Mouse (Mus musculus) limb, embryonic 10.5 days (tissue): ENCODE results near the gene Frmd4b. TPM values are rescaled to one million over a fixed set of nuclear protein-coding genes. Genes with fewer than 3 reads are reported as not detected.

Experiments used
- DNase-seq: peaks from one replicate; pipeline ENCODE4 v3.0.0-alpha.2; 2017; ENCODE audit warnings: low spot score
- H3K27ac ChIP-seq: fragments of 300-500 bp; sonication (generic); 2 replicates; pipeline ENCODE4 v1.5.1; 2016; ENCODE audit warnings: mild to moderate bottlenecking
- H3K27me3 ChIP-seq: fragments of 300-500 bp; sonication (generic); 2 replicates; pipeline ENCODE4 v1.6.1; 2016; ENCODE audit warnings: low read depth, mild to moderate bottlenecking; ENCODE audit not compliant: poor library complexity, severe bottlenecking
- H3K36me3 ChIP-seq: fragments of 300-500 bp; sonication (generic); 2 replicates; pipeline ENCODE4 v1.6.1; 2016; ENCODE audit warnings: mild to moderate bottlenecking, moderate library complexity
- H3K4me1 ChIP-seq: fragments of 300-500 bp; sonication (generic); 2 replicates; pipeline ENCODE4 v1.6.1; 2016
- H3K4me3 ChIP-seq: fragments of 300-500 bp; sonication (generic); 2 replicates; pipeline ENCODE4 v1.5.1; 2016; ENCODE audit warnings: mild to moderate bottlenecking, moderate library complexity
- H3K9me3 ChIP-seq: fragments of 300-500 bp; sonication (generic); replicated peaks from 2 replicates; pipeline ENCODE4 v1.6.1; 2016; ENCODE audit warnings: mild to moderate bottlenecking
- WGBS: fragments of 180-500 bp; shearing (Covaris S2); methylation state at CpG from one replicate; pipeline ENCODE4 v1.1.7; 2016; 5-methylcytosine and 5-hydroxymethylcytosine counted together
- polyA plus RNA-seq: library from polyadenylated mRNA; unstranded; fragments of >200 nt; fragmentation: Nextera tagmentation; extraction: Ambion mirVana; gene quantifications from 2 replicates; pipeline ENCODE4 v1.2.1, GENCODE M21; 2016

Frmd4b gene
- polyA plus RNA-seq, 1 experiment from 2014 or later, result 14.8 TPM

- no peaks in the 10 kb centered on the region for H3K27me3 ChIP-seq
- H3K9me3 ChIP-seq, result no peaks in the 10 kb centered on the region
- no peak overlapping the region for H3K4me3 ChIP-seq
- no peaks in the 10 kb centered on the region for H3K36me3 ChIP-seq
- no peak overlapping the region for H3K27ac ChIP-seq
- 0 out of 2 replicates have a peak, but pooled peaks cover 3% of the 10 kb centered on the region for H3K4me1 ChIP-seq
- no peak for DNase-seq
- WGBS, result 95% methylated on average over 9 of the region's 9 CpGs
Measured at GRCm38 (mm10) chr6:97535763-97536445, 81.4 kb downstream of the Frmd4b start.

- H3K4me1 ChIP-seq, result 0 out of 2 replicates have a peak, but pooled peaks cover 4% of the 10 kb centered on the region
- H3K4me3 ChIP-seq, result no peak overlapping the region
- no peaks in the 10 kb centered on the region for H3K36me3 ChIP-seq
- no peaks in the 10 kb centered on the region for H3K27me3 ChIP-seq
- 83% methylated on average over 4 of the region's 4 CpGs for WGBS
- DNase-seq, result no peak
- H3K9me3 ChIP-seq, result no peaks in the 10 kb centered on the region
- no peak overlapping the region for H3K27ac ChIP-seq
Measured at GRCm38 (mm10) chr6:97531043-97531442, 86.3 kb downstream of the Frmd4b start.

GRCm38 (mm10) chr6:97528961-97529680 is 88.2 kb downstream of the Frmd4b start:
- Histone ChIP-seq H3K9me3 (no peaks in the 10 kb centered on the region), H3K27me3 (no peaks in the 10 kb centered on the region), H3K36me3 (no peaks in the 10 kb centered on the region), H3K27ac (no peak overlapping the region), H3K4me3 (no peak overlapping the region), H3K4me1 (0 out of 2 replicates have a peak, but pooled peaks cover 4% of the 10 kb centered on the region)
- 75% methylated on average over 15 of the region's 15 CpGs for WGBS
- no peak for DNase-seq

- DNase-seq, result peak; percentile 79
- no peaks in the 10 kb centered on the region for H3K36me3 ChIP-seq
- H3K4me1 ChIP-seq, result 0 out of 2 replicates have a peak, but pooled peaks cover 3% of the 10 kb centered on the region
- no peaks in the 10 kb centered on the region for H3K9me3 ChIP-seq
- H3K27ac ChIP-seq, result no peak overlapping the region
- no peak overlapping the region for H3K4me3 ChIP-seq
- no peaks in the 10 kb centered on the region for H3K27me3 ChIP-seq
- 22% methylated on average over 8 of the region's 8 CpGs for WGBS
Measured at GRCm38 (mm10) chr6:97526092-97526491, 91.2 kb downstream of the Frmd4b start.

GRCm38 (mm10) chr6:97523118-97523517 is 94.2 kb downstream of the Frmd4b start:
- WGBS, result 0% methylated on average over 11 of the region's 11 CpGs
- Histone ChIP-seq H3K9me3 (no peaks in the 10 kb centered on the region), H3K36me3 (no peaks in the 10 kb centered on the region), H3K4me3 (no peak overlapping the region), H3K4me1 (peaks cover under 1% of the 10 kb centered on the region; the same call in 1 of the 2 replicates), H3K27ac (no peak overlapping the region), H3K27me3 (no peaks in the 10 kb centered on the region)
- DNase-seq, result peak; percentile 89

GRCm38 (mm10) chr6:97521279-97522038 is 95.9 kb downstream of the Frmd4b start:
- 81% methylated on average over 13 of the region's 13 CpGs for WGBS
- no peaks in the 10 kb centered on the region for H3K9me3 ChIP-seq
- H3K4me1 ChIP-seq, result peaks cover 7% of the 10 kb centered on the region
- no peaks in the 10 kb centered on the region for H3K36me3 ChIP-seq
- H3K4me3 ChIP-seq, result no peak overlapping the region
- no peak for DNase-seq
- no peaks in the 10 kb centered on the region for H3K27me3 ChIP-seq
- H3K27ac ChIP-seq, result no peak overlapping the region

- no peak for DNase-seq
- Histone ChIP-seq H3K27me3 (no peaks in the 10 kb centered on the region), H3K9me3 (no peaks in the 10 kb centered on the region), H3K27ac (no peak overlapping the region), H3K4me3 (no peak overlapping the region), H3K36me3 (no peaks in the 10 kb centered on the region), H3K4me1 (peaks cover 7% of the 10 kb centered on the region)
- WGBS, result 34% methylated on average over 2 of the region's 2 CpGs
Measured at GRCm38 (mm10) chr6:97520566-97520965, 96.8 kb downstream of the Frmd4b start.

GRCm38 (mm10) chr6:97519553-97519952 is 97.8 kb downstream of the Frmd4b start:
- no peak overlapping the region for H3K4me3 ChIP-seq
- no peaks in the 10 kb centered on the region for H3K36me3 ChIP-seq
- no peaks in the 10 kb centered on the region for H3K27me3 ChIP-seq
- WGBS, result 84% methylated on average over 10 of the region's 10 CpGs
- H3K27ac ChIP-seq, result no peak overlapping the region
- DNase-seq, result no peak
- peaks cover 7% of the 10 kb centered on the region for H3K4me1 ChIP-seq
- H3K9me3 ChIP-seq, result no peaks in the 10 kb centered on the region

- 19% methylated on average over 2 of the region's 2 CpGs for WGBS
- no peaks in the 10 kb centered on the region for H3K27me3 ChIP-seq
- H3K9me3 ChIP-seq, result no peaks in the 10 kb centered on the region
- no peak overlapping the region for H3K27ac ChIP-seq
- H3K4me1 ChIP-seq, result peaks cover 7% of the 10 kb centered on the region
- H3K36me3 ChIP-seq, result no peaks in the 10 kb centered on the region
- no peak overlapping the region for H3K4me3 ChIP-seq
- DNase-seq, result no peak
Measured at GRCm38 (mm10) chr6:97518467-97518866, 98.9 kb downstream of the Frmd4b start.

- H3K36me3 ChIP-seq, result no peaks in the 10 kb centered on the region
Measured at GRCm38 (mm10) chr6:97517616-97518235, 99.6 kb downstream of the Frmd4b start.

GRCm38 (mm10) chr6:97516941-97517340 is 100.4 kb downstream of the Frmd4b start:
- no peaks in the 10 kb centered on the region for H3K27me3 ChIP-seq
- H3K4me3 ChIP-seq, result no peak overlapping the region
- DNase-seq, result no peak
- no peak overlapping the region for H3K27ac ChIP-seq
- WGBS, result 91% methylated on average over 5 of the region's 5 CpGs
- no peaks in the 10 kb centered on the region for H3K9me3 ChIP-seq
- peaks cover 7% of the 10 kb centered on the region for H3K4me1 ChIP-seq
- no peaks in the 10 kb centered on the region for H3K36me3 ChIP-seq

More at GRCm38 (mm10) chr6:97517616-97518235, 99.6 kb downstream of the Frmd4b start:
- no peak overlapping the region for H3K27ac ChIP-seq
- H3K4me3 ChIP-seq, result no peak overlapping the region
- no peak for DNase-seq
- no peaks in the 10 kb centered on the region for H3K9me3 ChIP-seq
- 44% methylated on average over 12 of the region's 12 CpGs for WGBS
- H3K4me1 ChIP-seq, result peaks cover 7% of the 10 kb centered on the region
- no peaks in the 10 kb centered on the region for H3K27me3 ChIP-seq

GRCm38 (mm10) chr6:97510771-97511170 is 106.6 kb downstream of the Frmd4b start:
- Histone ChIP-seq H3K36me3 (no peaks in the 10 kb centered on the region), H3K4me3 (no peak overlapping the region), H3K27ac (no peak overlapping the region), H3K9me3 (no peaks in the 10 kb centered on the region), H3K27me3 (no peaks in the 10 kb centered on the region), H3K4me1 (peaks cover 6% of the 10 kb centered on the region)
- WGBS, result 58% methylated on average over 8 of the region's 8 CpGs
- no peak for DNase-seq
